ENCODE assay signal across 7 mouse cellular contexts in the genomic region with DNA sequence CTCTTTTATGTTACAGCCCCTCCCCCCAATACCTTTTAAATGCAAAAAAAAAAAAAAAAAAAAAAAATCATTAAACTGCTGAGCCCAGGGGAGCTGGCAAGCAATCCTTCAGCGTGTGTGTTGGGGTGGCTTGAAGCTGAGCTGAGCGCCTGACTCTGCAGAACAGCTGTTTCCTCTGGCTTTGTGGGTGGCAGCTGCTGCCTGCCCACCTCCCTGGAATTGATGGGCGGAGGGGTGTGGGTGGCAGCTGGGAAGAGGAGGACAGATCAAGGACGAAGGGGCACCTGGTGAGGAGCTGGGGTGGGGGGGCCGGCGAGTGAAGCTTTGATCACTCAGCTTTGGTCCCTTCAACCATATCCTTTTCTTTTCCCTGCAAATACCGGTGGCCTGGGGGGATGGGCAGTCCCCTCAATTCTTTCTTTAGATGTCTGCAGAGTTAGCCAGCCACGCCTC. TPM values are rescaled to one million over a fixed set of nuclear protein-coding genes. Genes with fewer than 3 reads are reported as not detected.
DNase-seq lines count a peak whose midpoint lies in the region; ATAC-seq and TF ChIP-seq lines count a peak whose summit lies in the region.

No protein-coding gene starts in this region.

- peaks cover 42% of the 10 kb centered on the region for H3K4me1 ChIP-seq in kidney, embryonic 16.5 days (ENCODE audit: insufficient read depth, low read length)
- H3K4me1 ChIP-seq in olfactory bulb, adult 2 months (ENCODE audit: control insufficient read depth, insufficient read depth, low read length): peaks cover 47% of the 10 kb centered on the region

- DNase-seq in kidney, postnatal 36 days: no peak
- DNase-seq in brain, embryonic 14.5 days (ENCODE audit: low read depth): peak; percentile 77
- DNase-seq in adrenal gland, postnatal 25 days: no peak
- DNase-seq in cerebellum, adult 11 months: no peak

- H3K27me3 ChIP-seq in kidney, embryonic 16.5 days (ENCODE audit: insufficient read depth, low read length): no peaks in the 10 kb centered on the region

- H3K4me2 ChIP-seq in kidney, embryonic 16.5 days (replicated peaks; ENCODE audit: low read depth, low read length): 0 out of 2 replicates have a peak overlapping the region, but pooled peaks have one; percentile 11

- peak; percentile 63 for ATAC-seq in kidney, embryonic 16.5 days (ENCODE audit: low FRiP score, low TSS enrichment)
- peak; percentile 82 to 84 for ATAC-seq in hematopoietic stem cell, adult 5-6 weeks (replicated peaks in 1 of 2; ENCODE audit: insufficient read depth in 1 of 2, low FRiP score in 2 of 2, low TSS enrichment in 1 of 2, low read depth in 1 of 2, poor library complexity in 2 of 2, severe bottlenecking in 2 of 2)

- TF ChIP-seq POLR2A in brain, embryonic 14.5 days (IDR thresholded peaks at IDR 0.05; ENCODE audit: borderline replicate concordance, extremely low read depth, insufficient read depth, insufficient read length, poor library complexity, severe bottlenecking): no peak
- no peak for TF ChIP-seq POLR2A in olfactory bulb, adult 2 months (IDR thresholded peaks at IDR 0.05; ENCODE audit: insufficient read depth, low read depth, low read length)

- WGBS in kidney, embryonic 16.5 days: 5% methylated on average over 8 of the region's 8 CpGs
- WGBS in olfactory bulb, adult 2 months: 18% methylated on average over 8 of the region's 8 CpGs

- TF ChIP-seq CTCF in brain, embryonic 14.5 days (IDR thresholded peaks at IDR 0.05; ENCODE audit: borderline replicate concordance, extremely low read depth, insufficient read depth, insufficient read length): no peak
- TF ChIP-seq CTCF in olfactory bulb, adult 2 months (IDR thresholded peaks at IDR 0.05; ENCODE audit: insufficient read depth, low read depth, low read length): no peak

- no peaks in the 10 kb centered on the region for H3K36me3 ChIP-seq in kidney, embryonic 16.5 days (ENCODE audit: insufficient read depth, low read length)

- peak overlapping the region; percentile 56 for H3K27ac ChIP-seq in kidney, embryonic 16.5 days (ENCODE audit: low read length)
- peak overlapping the region; percentile 75 for H3K27ac ChIP-seq in olfactory bulb, adult 2 months (ENCODE audit: insufficient read depth, low read depth, low read length)

- H3K9me3 ChIP-seq in kidney, embryonic 16.5 days (ENCODE audit: low read length): no peaks in the 10 kb centered on the region

- H3K4me3 ChIP-seq in kidney, embryonic 16.5 days (ENCODE audit: low read length): no peak overlapping the region
- no peak overlapping the region for H3K4me3 ChIP-seq in olfactory bulb, adult 2 months (ENCODE audit: insufficient read depth, low read depth, low read length)

- H3K9ac ChIP-seq in kidney, embryonic 16.5 days (replicated peaks; ENCODE audit: low read length): no peak overlapping the region

RNA-seq across cellular contexts. Expression of a gene that starts 24.3 kb away (rescaled TPM):
- 597 and 625 TPM in 2 replicates for polyA plus RNA-seq in kidney, embryonic 16.5 days (2015; fragmentation: Nextera tagmentation; extraction: Ambion mirVana)
- polyA plus RNA-seq in brain, embryonic 14.5 days (2012; rRNA removed): 330 and 391 TPM in 2 replicates
- 716 and 982 TPM in 2 replicates for total RNA-seq in hematopoietic stem cell, adult 5-6 weeks (2017)
- 273 and 350 TPM in 2 replicates for polyA plus RNA-seq in olfactory bulb, adult 2 months (2012; ENCODE audit: insufficient read depth, insufficient read length, low replicate concordance, missing spikeins)
- 119 and 172 TPM in 2 replicates for total RNA-seq in adrenal gland, postnatal 25 days (2021)

RNA-seq across cellular contexts. Expression of a gene that starts 34.1 kb away (rescaled TPM):
- 74.1 and 81.3 TPM in 2 replicates for polyA plus RNA-seq in kidney, embryonic 16.5 days (2015; fragmentation: Nextera tagmentation; extraction: Ambion mirVana)
- polyA plus RNA-seq in brain, embryonic 14.5 days (2012; rRNA removed): 23.9 and 28.9 TPM in 2 replicates
- total RNA-seq in hematopoietic stem cell, adult 5-6 weeks (2017): 7.1 and 9.0 TPM in 2 replicates
- polyA plus RNA-seq in olfactory bulb, adult 2 months (2012; ENCODE audit: insufficient read depth, insufficient read length, low replicate concordance, missing spikeins): not detected in 2 replicates
- 8.9 and 23.4 TPM in 2 replicates for total RNA-seq in adrenal gland, postnatal 25 days (2021)

RNA-seq across cellular contexts. Expression of a gene that starts 48.9 kb away (rescaled TPM):
- 106 and 121 TPM in 2 replicates for polyA plus RNA-seq in kidney, embryonic 16.5 days (2015; fragmentation: Nextera tagmentation; extraction: Ambion mirVana)
- polyA plus RNA-seq in brain, embryonic 14.5 days (2012; rRNA removed): 107 and 125 TPM in 2 replicates
- 100 and 102 TPM in 2 replicates for total RNA-seq in hematopoietic stem cell, adult 5-6 weeks (2017)
- 164 and 189 TPM in 2 replicates for polyA plus RNA-seq in olfactory bulb, adult 2 months (2012; ENCODE audit: insufficient read depth, insufficient read length, low replicate concordance, missing spikeins)
- total RNA-seq in adrenal gland, postnatal 25 days (2021): 79.5 TPM in 2 replicates

RNA-seq across cellular contexts. Expression of a gene that starts 57.2 kb away (rescaled TPM):
- 0.12 and 0.26 TPM in 2 replicates for polyA plus RNA-seq in kidney, embryonic 16.5 days (2015; fragmentation: Nextera tagmentation; extraction: Ambion mirVana)
- 0.23 and 0.49 TPM in 2 replicates for polyA plus RNA-seq in brain, embryonic 14.5 days (2012; rRNA removed)
- total RNA-seq in hematopoietic stem cell, adult 5-6 weeks (2017): 27.8 and 58.2 TPM in 2 replicates
- polyA plus RNA-seq in olfactory bulb, adult 2 months (2012; ENCODE audit: insufficient read depth, insufficient read length, low replicate concordance, missing spikeins): not detected in 2 replicates
- total RNA-seq in adrenal gland, postnatal 25 days (2021): 0.30 and 0.86 TPM in 2 replicates

Comparison
In these comparisons a context has a peak if more than half of its experiments do, and no peak if none do; other contexts are left out.
1. RNA of a gene that starts 34.1 kb away (polyA plus RNA-seq): 74.1 to 81.3 TPM in kidney, embryonic 16.5 days and 23.9 to 28.9 TPM in brain, embryonic 14.5 days; not detected in olfactory bulb, adult 2 months; every median in the first group is over 10 times any median in the second.